Mouse (Mus musculus): ENCODE results near the gene Trpm6.

Trpm6 gene

DNA sequence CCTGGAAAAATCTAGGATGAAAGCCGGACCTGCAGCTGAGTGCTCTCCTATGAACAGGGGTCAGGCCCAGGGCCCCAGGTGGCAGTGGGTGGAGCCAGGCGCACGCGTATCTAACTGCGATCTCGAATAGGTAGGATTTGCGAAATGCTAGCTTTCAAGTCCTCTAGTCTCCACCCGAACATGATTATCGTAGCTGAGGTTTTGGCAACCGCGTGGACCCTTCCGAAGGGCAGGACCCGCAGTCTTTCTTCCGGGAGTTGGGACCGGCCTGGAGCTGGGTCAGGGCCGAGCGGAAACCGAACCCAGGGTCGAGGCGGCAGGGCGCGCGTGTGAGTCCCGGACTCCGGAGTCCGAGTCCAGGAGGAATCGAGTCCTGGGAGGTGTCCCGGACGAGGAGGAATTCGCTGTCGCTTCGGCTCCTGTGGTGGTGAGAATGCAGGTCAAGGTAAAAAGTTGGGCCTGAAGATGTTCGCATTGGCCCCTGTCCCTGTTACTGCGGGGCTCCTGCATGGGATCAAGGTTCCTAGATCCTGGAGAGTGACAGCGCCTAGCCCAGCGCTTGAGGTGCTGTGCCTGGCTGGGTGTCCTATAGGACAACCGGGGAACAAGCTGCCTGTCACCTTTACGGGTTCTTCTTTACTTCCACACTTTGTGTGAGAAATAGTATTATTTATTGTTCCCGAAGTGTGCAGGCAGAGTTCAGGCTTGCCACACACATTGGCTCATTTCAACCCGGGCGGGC lies at the start of gene Trpm6:
Gene Trpm6 (plus strand): TSS at position 386 of the 742 bp plus-strand sequence.
- DNase-seq: no peak

DNA sequence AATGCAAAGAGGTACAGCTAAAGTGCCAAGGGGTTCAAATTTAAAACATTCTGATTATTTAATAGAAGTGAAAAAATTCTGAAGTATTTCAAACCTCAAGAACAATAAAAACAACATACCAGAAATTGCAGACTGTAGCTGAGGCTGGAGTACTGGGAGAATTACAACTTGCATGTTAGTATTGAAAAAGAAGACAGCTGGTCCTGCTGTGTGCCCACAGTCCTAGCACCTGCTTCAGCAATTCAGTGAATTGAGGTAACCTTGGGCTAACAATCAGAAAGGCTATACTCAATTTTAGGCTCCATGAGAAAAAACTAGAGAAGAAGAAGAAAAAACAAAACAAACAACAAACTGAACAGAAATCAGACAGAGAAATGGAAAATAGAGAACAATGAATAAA lies 41.7 kb upstream of the Trpm6 start:
- DNase-seq: no peak

- no peak for DNase-seq
Observed at GRCm38 (mm10) chr19:18710903-18711302, 38.9 kb upstream of the Trpm6 start.

- no peak for DNase-seq
Observed at GRCm38 (mm10) chr19:18711589-18711988, 38.2 kb upstream of the Trpm6 start.

GRCm38 (mm10) chr19:18712153-18712865 lies 37.5 kb upstream of the Trpm6 start:
- DNase-seq: no peak

GRCm38 (mm10) chr19:18712866-18713300 lies 36.9 kb upstream of the Trpm6 start, which contains the start of gene D030056L22Rik:
Gene D030056L22Rik, plus strand, starts transcription at chr19:18713193.
- peak; percentile 99 for DNase-seq

DNA sequence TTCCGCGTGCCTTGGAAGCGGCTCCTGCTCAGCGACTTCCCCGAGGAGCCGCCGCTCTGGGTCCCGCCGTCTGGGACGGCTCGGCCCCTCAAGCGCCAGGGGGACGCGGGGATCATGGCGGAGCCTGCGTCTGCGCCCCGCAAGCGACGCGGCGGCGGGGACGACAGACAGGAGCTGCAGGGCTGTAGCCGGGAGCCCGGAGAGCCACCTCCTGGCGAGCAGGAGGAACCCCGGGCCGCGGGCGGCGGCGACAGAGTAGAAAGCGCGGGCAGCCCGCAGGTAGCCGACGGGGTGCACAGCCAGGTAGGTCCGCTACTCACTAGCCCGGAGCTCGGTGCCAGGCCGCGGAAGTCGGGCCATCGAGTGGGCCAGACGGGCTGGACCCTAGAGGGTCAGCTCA lies 36.4 kb upstream of the Trpm6 start:
- DNase-seq: peak; percentile 58

DNA sequence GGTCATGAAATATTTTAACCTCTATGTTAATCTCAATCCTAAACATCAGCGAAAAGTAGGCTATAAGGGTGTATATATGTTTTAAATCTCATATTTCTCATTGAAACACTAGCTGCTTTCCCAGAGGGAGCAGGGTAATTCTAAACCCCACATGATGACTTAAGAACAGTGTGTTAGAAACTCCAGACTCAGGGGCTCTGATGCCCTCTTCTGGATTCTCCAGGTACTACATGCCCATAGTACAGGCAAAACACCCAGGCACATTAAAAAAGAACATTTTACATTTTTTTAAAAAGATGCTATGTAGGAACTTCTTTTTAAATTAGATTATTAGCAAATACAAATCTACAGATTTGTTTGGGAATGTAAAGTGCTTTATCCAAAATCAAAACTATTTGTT lies 33.4 kb upstream of the Trpm6 start:
- DNase-seq: peak; percentile 73

DNA sequence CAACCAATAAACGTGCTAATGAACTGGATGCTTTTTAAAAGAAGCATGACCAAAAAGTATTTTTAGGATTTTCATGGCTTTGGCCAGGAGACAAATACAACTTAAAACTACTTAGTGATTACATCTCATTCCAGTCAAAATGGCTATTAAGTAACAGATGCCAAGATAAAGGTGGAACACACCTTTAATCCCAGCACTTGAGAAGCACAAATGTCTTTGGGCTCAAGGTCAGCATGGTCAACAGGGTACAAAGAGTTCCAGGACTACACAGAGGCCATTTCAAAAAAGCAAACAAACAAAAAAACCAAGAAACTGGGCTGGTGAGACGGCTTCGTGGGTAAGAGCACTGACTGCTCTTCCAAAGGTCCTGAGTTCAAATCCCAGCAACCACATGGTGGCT lies 29.4 kb upstream of the Trpm6 start:
- DNase-seq: no peak

DNA sequence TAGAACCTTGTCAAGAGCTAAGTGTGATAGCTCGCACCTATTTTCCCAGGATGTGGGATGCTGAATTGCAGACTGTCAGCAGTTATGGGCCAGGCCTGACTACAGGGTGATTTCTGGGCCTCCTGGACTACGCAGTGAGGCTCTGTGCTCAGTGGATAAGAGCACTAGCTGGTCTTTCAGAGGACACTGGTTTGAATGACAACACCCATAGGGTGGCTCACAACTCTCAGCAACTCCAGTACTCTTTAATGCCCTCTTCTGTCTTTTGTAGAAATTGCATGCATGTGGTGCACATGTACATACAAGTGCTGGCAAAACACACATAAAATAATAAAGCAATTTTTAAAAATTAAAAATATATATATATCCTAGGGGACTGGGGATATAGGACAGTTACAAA lies 24.6 kb upstream of the Trpm6 start:
- DNase-seq: no peak

GRCm38 (mm10) chr19:18730255-18730654 lies 19.5 kb upstream of the Trpm6 start:
- DNase-seq: no peak

GRCm38 (mm10) chr19:18731077-18731476 lies 18.7 kb upstream of the Trpm6 start:
- DNase-seq: no peak

DNA sequence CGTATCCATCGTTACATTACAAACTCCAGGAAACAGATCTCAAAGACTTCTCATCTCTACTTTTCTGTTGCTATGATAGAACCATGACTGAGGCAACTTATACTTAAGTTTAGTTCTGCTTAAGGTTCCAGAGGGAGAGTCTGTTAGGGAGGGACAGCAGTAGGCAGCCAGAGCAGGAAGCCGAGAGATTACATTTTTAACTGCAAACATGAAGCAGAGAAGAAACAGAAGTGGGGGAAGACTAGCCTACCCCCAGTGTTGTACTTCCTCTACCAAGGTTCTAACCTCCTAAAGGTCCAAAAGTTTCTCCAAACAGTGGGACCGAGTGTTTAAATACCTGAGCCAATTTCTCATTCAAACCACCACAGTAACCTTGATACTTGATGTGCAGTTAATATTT lies 13.9 kb upstream of the Trpm6 start:
- DNase-seq: no peak

DNA sequence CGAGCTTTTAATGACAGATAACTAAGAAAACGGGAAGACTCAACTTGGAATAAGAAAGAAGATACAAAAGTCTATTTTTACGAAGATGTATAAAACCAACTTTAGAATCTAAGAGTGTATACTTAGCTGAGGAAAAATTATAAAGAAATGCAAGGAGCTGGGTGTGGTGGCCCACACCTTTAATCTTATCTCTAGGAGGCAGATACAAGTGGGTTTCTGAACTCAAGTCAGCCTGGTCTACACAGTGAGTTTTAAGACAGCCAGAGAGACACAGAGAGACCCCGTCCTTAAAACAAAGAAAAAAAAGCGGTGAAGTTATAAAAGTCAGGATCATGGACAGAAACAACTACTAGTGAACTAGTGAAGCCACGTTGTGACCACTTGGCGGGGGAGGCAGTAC lies 10.6 kb upstream of the Trpm6 start:
- DNase-seq: no peak

DNA sequence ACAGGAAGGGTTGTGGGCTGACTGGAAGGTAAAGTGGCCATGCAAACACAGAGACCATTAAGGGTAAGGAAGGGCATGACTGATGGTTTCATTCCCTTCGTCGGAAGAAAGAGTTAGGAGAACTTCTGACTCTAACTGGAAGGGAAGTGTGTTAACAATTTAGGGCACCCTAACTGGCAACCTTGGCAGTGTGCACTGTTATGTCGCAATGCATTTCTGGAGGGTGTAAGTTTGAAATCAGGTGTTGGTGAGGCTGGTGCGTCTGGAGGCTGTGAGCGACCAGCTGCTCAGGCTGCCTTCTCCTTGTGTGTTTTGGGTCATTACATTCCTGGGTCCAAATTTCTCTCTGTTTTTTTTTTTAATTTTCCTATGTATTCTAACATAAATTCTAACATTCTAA lies 5.8 kb upstream of the Trpm6 start:
- no peak for DNase-seq

GRCm38 (mm10) chr19:18746576-18747340 lies 3.0 kb upstream of the Trpm6 start:
- DNase-seq: no peak

DNA sequence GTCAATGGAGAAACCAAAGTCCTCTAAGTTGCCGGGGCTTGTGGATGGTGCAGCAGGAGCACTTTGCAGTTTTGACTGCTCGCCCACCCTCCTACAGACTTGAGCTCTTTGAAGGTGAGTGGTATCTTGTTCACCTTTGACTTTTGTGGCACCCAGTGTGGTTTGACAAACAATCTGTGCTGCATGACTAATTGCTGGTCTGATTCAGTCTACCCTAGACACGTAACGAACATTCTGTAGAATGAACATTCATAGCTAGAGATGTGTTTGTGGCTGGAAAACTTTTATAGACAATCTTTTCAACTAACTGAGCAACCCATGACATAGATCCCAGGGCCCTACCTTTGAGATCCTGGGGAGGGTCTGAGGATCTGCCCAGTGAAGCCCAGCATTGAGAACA lies 2.4 kb upstream of the Trpm6 start:
- no peak for DNase-seq

- DNase-seq: no peak
Observed at GRCm38 (mm10) chr19:18757191-18757590, 7.4 kb downstream of the Trpm6 start.

- no peak for DNase-seq
Observed at GRCm38 (mm10) chr19:18757706-18758105, 7.9 kb downstream of the Trpm6 start.

GRCm38 (mm10) chr19:18758269-18758668 lies 8.5 kb downstream of the Trpm6 start:
- DNase-seq: no peak

DNA sequence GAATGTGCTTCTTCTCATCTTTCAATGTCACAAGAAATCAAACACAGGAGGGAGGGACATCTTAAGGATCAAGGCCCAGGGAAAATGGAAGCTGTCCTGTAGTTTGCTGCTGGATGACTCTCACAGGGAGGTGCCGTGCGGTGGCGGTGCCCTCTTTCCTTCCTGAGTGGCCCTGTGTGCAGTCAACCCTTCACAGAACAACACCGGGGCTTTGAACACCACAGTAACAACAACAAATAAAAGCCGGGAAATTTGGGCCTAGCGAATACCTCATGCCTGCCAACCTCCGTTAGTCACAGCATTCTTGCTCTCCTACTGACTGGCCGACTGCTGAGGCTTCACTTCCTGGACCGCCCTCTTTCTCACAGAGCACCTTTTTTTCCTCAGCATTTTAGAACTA lies 9.1 kb downstream of the Trpm6 start:
- DNase-seq: no peak

DNA sequence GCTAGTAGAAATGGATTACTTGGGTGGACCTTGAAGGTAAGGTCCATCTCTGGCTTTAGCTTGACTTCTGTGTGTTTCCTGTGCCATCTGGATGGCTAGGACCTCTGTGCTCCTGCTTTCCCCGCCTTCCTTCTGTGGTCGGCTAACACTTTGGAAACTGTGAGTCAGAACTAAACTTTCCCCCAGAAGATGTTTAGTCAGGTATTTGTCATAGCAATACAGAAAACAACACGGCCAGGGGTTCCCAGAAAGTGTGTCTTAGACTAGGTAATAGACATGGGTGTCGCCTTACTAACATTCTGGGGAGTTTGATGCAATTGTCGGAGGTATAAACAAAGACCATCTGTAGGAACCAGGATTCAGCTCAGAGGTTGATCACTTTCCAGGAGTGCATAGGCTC lies 16.6 kb downstream of the Trpm6 start:
- DNase-seq: no peak

GRCm38 (mm10) chr19:18771048-18771447 lies 21.3 kb downstream of the Trpm6 start:
- no peak for DNase-seq

DNA sequence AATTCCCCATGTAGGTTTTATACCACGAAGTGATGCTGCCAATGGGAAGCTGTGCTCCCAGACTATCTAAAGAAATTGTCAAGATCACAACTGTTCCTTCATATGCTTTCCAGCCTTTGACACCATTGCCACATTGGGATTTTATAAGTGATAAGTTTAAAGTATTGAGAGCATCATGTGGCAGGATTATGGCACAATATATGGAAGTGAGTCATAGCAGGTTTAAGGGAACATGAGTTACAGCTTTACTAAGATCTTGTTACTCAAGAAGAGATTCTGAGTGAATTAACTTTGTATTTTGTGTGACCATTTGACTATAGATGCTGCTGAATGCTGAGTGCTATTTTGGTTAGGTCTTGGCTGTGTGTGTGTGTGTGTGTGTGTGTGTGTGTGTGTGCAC lies 21.8 kb downstream of the Trpm6 start:
- DNase-seq: no peak
